Comparison of ENCODE assay signal across 9 mouse cellular contexts in genomic region chr3:108381945-108382875, GRCm38 (mm10). TPM values are rescaled to one million over a fixed set of nuclear protein-coding genes. Genes with fewer than 3 reads are reported as not detected.
DNase-seq lines count a peak whose midpoint lies in the region; ATAC-seq and TF ChIP-seq lines count a peak whose summit lies in the region.
"Had no signal": no experiment of that assay in that cellular context is flagged by ENCODE, and none has a peak within 500 bp of the region (broad histone marks: within the 10 kb centered on the region; RNA-seq: fewer than 3 reads in every experiment).

No protein-coding gene starts in this region.

- no peak overlapping the region; the same call in 1 of the 2 replicates for H3K4me3 ChIP-seq in kidney, embryonic 16.5 days (ENCODE audit: low read length)
- peak overlapping the region; percentile 40 to 78 (median 71) for H3K4me3 ChIP-seq in CH12.LX (replicated peaks in 1 of 3; ENCODE audit: low read depth in 2 of 3, low read length in 2 of 3, poor library complexity in 1 of 3)
- peak overlapping the region; percentile 8 to 19; a peak in 3 of 4 replicates for H3K4me3 ChIP-seq in liver, embryonic 14.5 days (ENCODE audit: insufficient read depth in 1 of 2, low read depth in 2 of 2, low read length in 2 of 2)

- in situ Hi-C loops in CH12.LX (cut with MboI; ENCODE audit: low pct_ligation_motif_present, low pct_unique_long_range_greater_than_20kb, low sequenced_read_pairs), result loop anchor here (10.0 kb wide), 1 partner anchor 217 kb away; no protein-coding TSS in a partner anchor

- H3K27me3 ChIP-seq in kidney, embryonic 16.5 days (ENCODE audit: insufficient read depth, low read length), result no peaks in the 10 kb centered on the region
- no peaks in the 10 kb centered on the region for H3K27me3 ChIP-seq in CH12.LX (replicated peaks)
- no peaks in the 10 kb centered on the region for H3K27me3 ChIP-seq in liver, embryonic 14.5 days (ENCODE audit: control insufficient read depth, insufficient read depth, low read length)

- peaks cover 8% of the 10 kb centered on the region; the same call in 1 of the 2 replicates for H3K79me2 ChIP-seq in CH12.LX (replicated peaks; ENCODE audit: control insufficient read depth, extremely low read depth, insufficient read depth, poor library complexity, severe bottlenecking)

- WGBS in kidney, embryonic 16.5 days, result 65% methylated on average over 14 of the region's 14 CpGs
- WGBS in liver, embryonic 14.5 days (ENCODE audit: insufficient replicate concordance), result 48% methylated on average over 14 of the region's 14 CpGs

- no peak for DNase-seq in kidney, postnatal 10 days
- peak; percentile 46 for DNase-seq in CH12.LX (ENCODE audit: extremely low read depth)
- DNase-seq in fibroblast of lung, adult 2 months (ENCODE audit: low read depth), result peak; percentile 44
- no peak for DNase-seq in liver, embryonic 14.5 days (ENCODE audit: low read depth in 3 of 3, low spot score in 3 of 3)
- no peak for DNase-seq in adrenal gland, adult 8-10 months
- no peak for DNase-seq in urinary bladder, adult 18-20 months (ENCODE audit: low spot score in 2 of 2)
- DNase-seq in kidney, postnatal 36 days, result no peak

- peaks cover 24% of the 10 kb centered on the region for H3K4me1 ChIP-seq in kidney, embryonic 16.5 days (ENCODE audit: insufficient read depth, low read length)
- H3K4me1 ChIP-seq in CH12.LX (ENCODE audit: control insufficient read depth in 1 of 2, insufficient read depth in 2 of 2), result peaks cover 10 to 35% of the 10 kb centered on the region in 2 experiments
- peaks cover 12 to 32% of the 10 kb centered on the region in 2 experiments; a peak in 3 of 4 replicates for H3K4me1 ChIP-seq in liver, embryonic 14.5 days (replicated peaks; ENCODE audit: control insufficient read depth in 2 of 2, insufficient read depth in 2 of 2, low read length in 1 of 2)

- ATAC-seq in kidney, embryonic 16.5 days (ENCODE audit: low FRiP score, low TSS enrichment), result no peak
- no peak for ATAC-seq in liver, embryonic 14.5 days (ENCODE audit: insufficient read depth)

- no peak for TF ChIP-seq RAD21 in CH12.LX (IDR thresholded peaks at IDR 0.05; ENCODE audit: low read depth, low read length)

- no peak overlapping the region; the same call in 1 of the 2 replicates for H3K4me2 ChIP-seq in kidney, embryonic 16.5 days (replicated peaks; ENCODE audit: low read depth, low read length)
- peak overlapping the region; percentile 62 for H3K4me2 ChIP-seq in CH12.LX (ENCODE audit: insufficient read depth, low read depth, poor library complexity, severe bottlenecking)
- H3K4me2 ChIP-seq in liver, embryonic 14.5 days (ENCODE audit: low read depth), result peak overlapping the region; percentile 58

- dilution Hi-C loops in CH12.LX (cut with MboI; ENCODE audit: extremely low pct_ligation_motif_present, extremely low pct_unique_long_range_greater_than_20kb, low sequenced_read_pairs), result no loop called here

- TF ChIP-seq POLR2A in CH12.LX (IDR thresholded peaks at IDR 0.05; ENCODE audit: low read depth, low read length), result no peak; the same call in 1 of the 2 replicates

- no peak overlapping the region for H3K27ac ChIP-seq in kidney, embryonic 16.5 days (ENCODE audit: low read length)
- peak overlapping the region; percentile 37 for H3K27ac ChIP-seq in CH12.LX (ENCODE audit: insufficient read depth, low read depth)
- no peak overlapping the region for H3K27ac ChIP-seq in liver, embryonic 14.5 days

- H3K9ac ChIP-seq in kidney, embryonic 16.5 days (replicated peaks; ENCODE audit: low read length), result peak overlapping the region; percentile 9; the same call in 1 of the 2 replicates
- peak overlapping the region; percentile 49 for H3K9ac ChIP-seq in CH12.LX (ENCODE audit: insufficient read depth, low read depth)
- H3K9ac ChIP-seq in liver, embryonic 14.5 days (replicated peaks), result peak overlapping the region; percentile 39

- TF ChIP-seq CTCF in CH12.LX (conservative IDR thresholded peaks at IDR 0.05 in 1 of 2, IDR thresholded peaks at IDR 0.05 in 1 of 2; ENCODE audit: low read depth in 2 of 2, low read length in 2 of 2), result no peak
- no peak for TF ChIP-seq CTCF in liver, embryonic 14.5 days (IDR thresholded peaks at IDR 0.05; ENCODE audit: low read depth)

- peaks cover 14% of the 10 kb centered on the region for H3K36me3 ChIP-seq in kidney, embryonic 16.5 days (ENCODE audit: insufficient read depth, low read length)
- peaks cover 16 to 52% of the 10 kb centered on the region in 2 experiments for H3K36me3 ChIP-seq in CH12.LX (replicated peaks in 1 of 2; ENCODE audit: control insufficient read depth in 1 of 2, insufficient read depth in 1 of 2, low read length in 1 of 2)
- H3K36me3 ChIP-seq in liver, embryonic 14.5 days (replicated peaks; ENCODE audit: control insufficient read depth, insufficient read depth, low read depth), result no peaks in the 10 kb centered on the region; the same call in 1 of the 2 replicates

- H3K9me3 ChIP-seq in kidney, embryonic 16.5 days (ENCODE audit: low read length), result no peaks in the 10 kb centered on the region
- H3K9me3 ChIP-seq in CH12.LX (replicated peaks; ENCODE audit: low read length), result no peaks in the 10 kb centered on the region
- no peaks in the 10 kb centered on the region for H3K9me3 ChIP-seq in liver, embryonic 14.5 days (ENCODE audit: control insufficient read depth, low read length)

- TF ChIP-seq EP300 in CH12.LX (IDR thresholded peaks at IDR 0.05; ENCODE audit: low read length), result peak; percentile 52
- TF ChIP-seq EP300 in liver, embryonic 14.5 days (IDR thresholded peaks at IDR 0.05; ENCODE audit: low read depth), result no peak

TF ChIP-seq in CH12.LX, 34 proteins besides CTCF, POLR2A, EP300 and RAD21 (continues in another document):
- TF ChIP-seq GABPA (IDR thresholded peaks at IDR 0.05; ENCODE audit: insufficient replicate concordance, low read depth, low read length) (no peak), ZMIZ1 (IDR thresholded peaks at IDR 0.05; ENCODE audit: low read depth, low read length) (no peak), SIN3A (IDR thresholded peaks at IDR 0.05; ENCODE audit: low read length) (peak; percentile 73; the same call in 1 of the 2 replicates), KAT2A (IDR thresholded peaks at IDR 0.05; ENCODE audit: insufficient replicate concordance, low read length) (no peak), MAX (IDR thresholded peaks at IDR 0.05; ENCODE audit: low read length) (peak; percentile 81; the same call in 1 of the 2 replicates), ELF1 (IDR thresholded peaks at IDR 0.05; ENCODE audit: low read depth, low read length) (no peak), MAFK (IDR thresholded peaks at IDR 0.05; ENCODE audit: insufficient replicate concordance, low read length) (no peak), ZC3H11A (IDR thresholded peaks at IDR 0.05; ENCODE audit: low read depth, low read length) (no peak), TCF12 (IDR thresholded peaks at IDR 0.05; ENCODE audit: low read depth, low read length) (0 out of 2 replicates have a peak, but pooled peaks have one; percentile 14), MEF2A (IDR thresholded peaks at IDR 0.05; ENCODE audit: borderline replicate concordance, low read depth, low read length) (0 out of 2 replicates have a peak, but pooled peaks have one; percentile 30), MYC (IDR thresholded peaks at IDR 0.05; ENCODE audit: low read depth, low read length) (peak; percentile 94), TBP (conservative IDR thresholded peaks at IDR 0.05; ENCODE audit: low read depth, low read length) (0 out of 2 replicates have a peak, but pooled peaks have one; percentile 8), CHD1 (IDR thresholded peaks at IDR 0.05; ENCODE audit: low read depth, low read length) (peak; percentile 57; the same call in 1 of the 2 replicates), JUND (conservative IDR thresholded peaks at IDR 0.05; ENCODE audit: low read depth, low read length) (no peak), HCFC1 (IDR thresholded peaks at IDR 0.05; ENCODE audit: low read depth, low read length) (no peak), BHLHE40 (IDR thresholded peaks at IDR 0.05; ENCODE audit: low read depth, low read length) (peak; percentile 88), JUN (IDR thresholded peaks at IDR 0.05; ENCODE audit: insufficient read depth, low read depth, low read length) (no peak), UBTF (IDR thresholded peaks at IDR 0.05; ENCODE audit: low read depth, low read length) (no peak), MXI1 (IDR thresholded peaks at IDR 0.05; ENCODE audit: low read depth, low read length) (peak; percentile 80), MAZ (IDR thresholded peaks at IDR 0.05; ENCODE audit: low read depth, low read length) (0 out of 2 replicates have a peak, but pooled peaks have one; percentile 38), RCOR1 (conservative IDR thresholded peaks at IDR 0.05; ENCODE audit: low read depth, low read length) (0 out of 2 replicates have a peak, but pooled peaks have one; percentile 44), ZKSCAN1 (IDR thresholded peaks at IDR 0.05; ENCODE audit: borderline replicate concordance, low read depth, low read length) (no peak), IRF4 (IDR thresholded peaks at IDR 0.05; ENCODE audit: low read depth, low read length) (peak; percentile 81)

RNA-seq across cellular contexts. Expression of gene Psrc1, which starts 1.4 kb away (rescaled TPM):
- polyA plus RNA-seq in kidney, embryonic 16.5 days (2015; fragmentation: Nextera tagmentation; extraction: Ambion mirVana), result 47.6 and 48.8 TPM in 2 replicates
- total RNA-seq in CH12.LX (2012; rRNA removed) (76.2 and 89.1 TPM in 2 replicates), CH12.LX (2014; rRNA removed) (105 and 106 TPM in 2 replicates)
- polyA plus RNA-seq in CH12.LX (2012; ENCODE audit: insufficient read length, low read depth), result 101 and 108 TPM in 2 replicates
- polyA plus RNA-seq in liver, embryonic 14.5 days (2012; rRNA removed), result 18.3 and 20.3 TPM in 2 replicates
- 12.3 and 15.7 TPM in 2 replicates for polyA plus RNA-seq in liver, embryonic 14.5 days (2014; fragmentation: Nextera tagmentation; extraction: Ambion mirVana)
- 1 to 10 TPM; 1.6 to 4.8 (median 3.0) TPM for total RNA-seq in adrenal gland, adult 8-10 months (2022)

RNA-seq across cellular contexts. Expression of gene Mybphl, which starts 17.5 kb away (rescaled TPM):
- polyA plus RNA-seq in kidney, embryonic 16.5 days (2015; fragmentation: Nextera tagmentation; extraction: Ambion mirVana), result 0.14 TPM in 1 of 2 replicates, not detected in the other
- total RNA-seq in CH12.LX (2012; rRNA removed), result not detected in 2 replicates
- total RNA-seq in CH12.LX (2014; rRNA removed), result not detected in 2 replicates
- not detected in 2 replicates for polyA plus RNA-seq in CH12.LX (2012; ENCODE audit: insufficient read length, low read depth)
- polyA plus RNA-seq in liver, embryonic 14.5 days (2012; rRNA removed), result 0.17 and 0.20 TPM in 2 replicates
- 0.10 and 0.39 TPM in 2 replicates for polyA plus RNA-seq in liver, embryonic 14.5 days (2014; fragmentation: Nextera tagmentation; extraction: Ambion mirVana)
- not detected for total RNA-seq in adrenal gland, adult 8-10 months (2022)
- polyA plus RNA-seq: gonadal fat pad, adult 2 months had no signal

RNA-seq across cellular contexts. Expression of gene Celsr2, which starts 33.1 kb away (rescaled TPM):
- polyA plus RNA-seq in kidney, embryonic 16.5 days (2015; fragmentation: Nextera tagmentation; extraction: Ambion mirVana), result 21.7 and 22.1 TPM in 2 replicates
- total RNA-seq in CH12.LX (2012; rRNA removed) (not detected in 2 replicates), CH12.LX (2014; rRNA removed) (not detected in 2 replicates)
- not detected in 2 replicates for polyA plus RNA-seq in CH12.LX (2012; ENCODE audit: insufficient read length, low read depth)
- polyA plus RNA-seq in liver, embryonic 14.5 days (2012; rRNA removed), result 0.38 and 0.64 TPM in 2 replicates
- polyA plus RNA-seq in liver, embryonic 14.5 days (2014; fragmentation: Nextera tagmentation; extraction: Ambion mirVana), result 0.22 and 0.27 TPM in 2 replicates
- 10 to 100 TPM in 2 of 4 experiments, 1 to 10 TPM in 2; 6.5 to 14.6 (median 9.5) TPM for total RNA-seq in adrenal gland, adult 8-10 months (2022)

Comparison
In these comparisons a context has a peak if more than half of its experiments do, and no peak if none do; other contexts are left out.
1. DNase-seq: peak in CH12.LX (single experiment) and fibroblast of lung, adult 2 months (single experiment); none in kidney, postnatal 10 days (single experiment), liver, embryonic 14.5 days (0 of 3), adrenal gland, adult 8-10 months (single experiment), urinary bladder, adult 18-20 months (0 of 2) and kidney, postnatal 36 days (0 of 2).
2. RNA of gene Celsr2, which starts 33.1 kb away (polyA plus RNA-seq): 21.7 to 22.1 TPM in kidney, embryonic 16.5 days; 0.22 to 0.64 TPM in liver, embryonic 14.5 days and not detected in CH12.LX; every median in the first group is over 10 times any median in the second.
3. Peak in every context shown above with its lines, with median percentiles within 50 percentile points of each other: H3K9ac ChIP-seq.